Mouse (Mus musculus) cortical plate, adult 2 months (tissue): ENCODE data around the gene Galnt17.

Experiments used
- CTCF ChIP-seq: fragments of 200-500 bp; IDR thresholded peaks from 2 replicates; pipeline ENCODE4 v1.5.1; 2011; ENCODE audit warnings: mild to moderate bottlenecking, control low read depth, low read length; ENCODE audit not compliant: insufficient read depth; ENCODE audit errors: extremely low read depth
- POLR2A ChIP-seq: fragments of 200-500 bp; IDR thresholded peaks from 2 replicates; pipeline ENCODE4 v1.6.1; 2011; ENCODE audit warnings: mild to moderate bottlenecking, low read length, control low read depth; ENCODE audit not compliant: insufficient read depth; ENCODE audit errors: extremely low read depth

GRCm38 (mm10) chr5:131305223-131305622, 3.1 kb downstream of the Galnt17 start:
- no peak for TF ChIP-seq CTCF
- TF ChIP-seq POLR2A = no peak
